Mouse (Mus musculus): ENCODE results near the gene Tm4sf20.

The Tm4sf20 gene

DNA sequence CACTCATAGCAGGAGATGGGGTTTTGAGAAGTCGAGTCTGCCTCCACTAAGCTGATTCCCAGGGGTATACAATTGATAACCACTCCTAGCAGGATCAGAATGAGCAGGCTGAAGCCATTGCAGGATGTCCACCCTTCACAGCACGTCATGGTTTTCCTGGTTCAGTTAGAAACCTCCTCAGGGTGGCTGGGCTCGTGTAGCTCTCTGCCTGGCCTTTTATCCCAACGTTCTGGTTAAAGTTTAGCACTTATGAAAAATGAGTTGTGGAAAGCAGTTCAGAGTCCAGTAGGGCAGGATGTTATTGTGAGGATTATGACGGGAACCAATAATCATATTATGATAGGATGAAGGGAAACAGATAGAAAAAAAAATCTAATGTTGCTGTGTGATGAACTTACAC, at the start of gene Tm4sf20:
Gene Tm4sf20 (minus strand): TSS at position 193 of the 400 bp plus-strand sequence.
- no peak for DNase-seq

GRCm38 (mm10) chr1:82815941-82816716, 47.9 kb upstream of the Tm4sf20 start:
- peak in 1 of 2 experiments; percentile 12 for DNase-seq

DNA sequence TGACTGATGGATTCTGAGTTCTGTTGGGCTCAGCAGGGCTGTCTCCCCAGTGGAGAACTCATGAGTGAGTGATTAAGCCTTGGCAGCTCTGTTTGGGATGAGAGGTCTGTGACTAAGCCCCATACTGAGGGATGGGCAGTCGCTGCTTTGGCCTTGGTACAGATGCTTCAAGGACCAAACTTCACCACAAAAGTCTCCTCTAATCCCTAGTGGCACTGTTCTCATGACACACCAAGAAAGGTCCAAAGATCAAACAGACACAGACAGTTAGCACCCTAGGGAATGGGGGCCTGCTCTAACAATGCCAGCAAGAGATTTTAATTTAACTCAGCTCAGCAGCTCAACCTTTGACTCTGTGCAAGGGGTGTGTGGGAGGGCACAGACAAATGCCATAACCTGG, 43.5 kb upstream of the Tm4sf20 start:
- peak in 1 of 2 experiments; percentile 14 for DNase-seq

GRCm38 (mm10) chr1:82808564-82808963, 40.3 kb upstream of the Tm4sf20 start:
- no peak for DNase-seq

DNA sequence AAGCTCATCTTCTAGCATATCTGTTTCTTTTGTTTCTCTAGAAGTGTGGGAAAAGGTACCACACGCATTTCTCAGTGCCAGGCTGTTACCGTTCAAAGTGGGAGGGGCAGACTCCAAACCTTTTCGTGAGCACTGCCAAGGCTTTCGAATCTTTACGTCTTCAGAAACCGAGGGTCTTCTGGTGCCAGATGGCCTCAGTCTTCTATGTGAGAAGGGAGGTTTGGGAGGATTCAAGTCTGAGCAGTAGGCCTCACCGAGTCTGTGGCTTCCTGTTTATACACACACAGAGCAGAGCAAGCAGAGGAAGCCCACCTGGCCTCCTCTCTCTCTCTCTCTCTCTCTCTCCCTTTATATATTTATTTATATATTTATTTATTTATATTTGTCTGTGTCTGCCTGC, 38.9 kb upstream of the Tm4sf20 start:
- no peak for DNase-seq

DNA sequence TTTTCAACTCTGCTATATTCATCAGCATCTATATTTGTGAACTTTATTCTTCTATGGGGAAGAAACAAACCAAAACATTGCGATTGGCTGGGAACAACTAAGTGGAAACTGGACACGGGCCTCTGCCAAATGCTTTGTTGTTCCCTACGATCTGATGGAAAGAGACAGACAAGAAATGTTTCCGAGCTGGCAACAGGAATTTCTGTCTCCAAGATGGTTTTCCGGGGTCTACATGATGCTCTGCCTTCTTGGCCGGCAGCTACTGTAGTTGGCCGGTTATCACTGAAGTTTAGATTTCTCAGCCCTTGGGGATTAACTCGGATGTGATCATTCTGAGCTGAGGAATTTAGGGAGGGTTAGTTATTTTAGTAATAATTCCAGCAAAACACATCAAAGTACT, 38.1 kb upstream of the Tm4sf20 start:
- DNase-seq, result peak; percentile 43 to 44

GRCm38 (mm10) chr1:82804059-82804458, 35.8 kb upstream of the Tm4sf20 start:
- no peak for DNase-seq

GRCm38 (mm10) chr1:82803608-82804007, 35.3 kb upstream of the Tm4sf20 start:
- peak in 1 of 2 experiments; percentile 30 for DNase-seq

GRCm38 (mm10) chr1:82801105-82801783, 33.0 kb upstream of the Tm4sf20 start:
- no peak for DNase-seq

- DNase-seq, result no peak
These were observed 30.7 kb upstream of the Tm4sf20 start for GRCm38 (mm10) chr1:82798922-82799321.

- DNase-seq, result peak in 1 of 2 experiments; percentile 38
These were observed 30.0 kb upstream of the Tm4sf20 start for GRCm38 (mm10) chr1:82798304-82798703.

DNA sequence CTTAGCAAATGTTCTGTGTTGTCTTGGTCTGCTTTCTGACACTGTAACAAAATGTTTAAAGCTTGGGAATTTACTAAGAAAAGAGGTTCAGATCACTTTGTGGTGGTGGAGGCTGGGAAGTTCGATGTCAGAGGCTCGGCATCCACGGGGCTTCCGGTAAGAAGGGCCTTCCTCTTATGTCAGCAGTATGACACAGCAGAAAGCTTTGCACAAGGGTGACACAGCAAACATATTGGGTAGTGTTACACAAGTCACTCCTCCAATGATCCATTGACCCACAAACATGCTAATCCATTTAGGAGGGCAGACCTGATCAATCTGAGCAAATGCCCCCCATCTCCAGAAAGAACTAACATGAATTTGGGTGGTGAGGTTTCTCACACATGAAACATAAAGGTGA, 28.8 kb upstream of the Tm4sf20 start:
- no peak for DNase-seq

DNA sequence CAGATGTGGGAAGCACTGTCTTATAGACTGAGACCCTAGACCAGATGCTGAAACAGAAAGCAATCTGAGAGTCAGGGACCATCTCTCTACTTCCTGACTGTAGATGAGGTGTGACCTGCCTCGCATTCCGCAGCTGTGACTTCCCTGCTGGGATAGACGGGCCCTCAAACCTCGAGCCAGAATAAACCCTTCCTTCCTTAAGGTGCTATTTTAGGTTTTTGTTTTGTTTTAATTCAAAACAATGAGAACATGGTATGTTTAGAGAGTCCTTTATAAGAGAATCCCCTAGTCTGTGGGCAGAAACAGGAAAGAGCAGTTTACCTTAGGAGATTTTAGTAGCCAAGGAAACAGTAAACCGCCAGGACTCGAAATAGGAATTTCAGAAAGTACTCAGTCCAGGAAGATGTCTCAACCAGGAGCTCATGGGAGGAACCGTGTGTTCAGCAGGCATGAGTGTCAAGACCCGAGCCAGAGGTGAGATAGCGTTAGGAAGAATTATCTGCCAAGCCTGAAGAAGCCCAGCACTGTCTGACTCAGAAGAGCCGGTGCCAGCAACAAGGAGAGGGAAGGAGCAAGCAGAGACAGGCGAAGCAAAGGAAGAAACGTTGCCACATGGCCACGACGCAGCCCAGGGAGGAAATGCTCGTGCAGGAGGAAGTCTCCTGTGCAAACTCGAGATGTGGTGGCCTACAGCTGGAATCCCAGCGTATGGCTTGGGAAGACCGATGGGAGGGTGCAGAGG, 27.6 kb upstream of the Tm4sf20 start:
- no peak for DNase-seq

GRCm38 (mm10) chr1:82795211-82795610, 26.9 kb upstream of the Tm4sf20 start:
- DNase-seq, result no peak

DNA sequence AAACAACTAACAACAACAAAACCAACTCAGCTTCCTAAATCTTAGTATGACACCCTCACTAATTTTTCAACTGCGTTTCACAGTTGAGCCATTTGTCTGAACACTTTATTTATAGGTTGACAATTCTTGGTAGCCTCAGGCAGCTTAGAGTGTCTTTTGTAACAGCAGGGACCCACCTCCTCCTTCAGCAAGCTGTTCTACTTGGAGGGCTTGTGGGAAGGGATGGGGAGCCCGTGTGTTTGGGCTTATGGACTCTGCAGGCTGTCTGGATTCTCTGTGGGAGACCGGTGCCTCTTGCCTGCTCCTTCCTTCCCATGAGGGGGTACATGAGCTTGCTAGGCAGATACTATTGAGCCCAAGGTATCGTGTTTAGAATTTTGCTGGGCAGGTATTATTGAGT, 25.7 kb upstream of the Tm4sf20 start:
- DNase-seq, result no peak

DNA sequence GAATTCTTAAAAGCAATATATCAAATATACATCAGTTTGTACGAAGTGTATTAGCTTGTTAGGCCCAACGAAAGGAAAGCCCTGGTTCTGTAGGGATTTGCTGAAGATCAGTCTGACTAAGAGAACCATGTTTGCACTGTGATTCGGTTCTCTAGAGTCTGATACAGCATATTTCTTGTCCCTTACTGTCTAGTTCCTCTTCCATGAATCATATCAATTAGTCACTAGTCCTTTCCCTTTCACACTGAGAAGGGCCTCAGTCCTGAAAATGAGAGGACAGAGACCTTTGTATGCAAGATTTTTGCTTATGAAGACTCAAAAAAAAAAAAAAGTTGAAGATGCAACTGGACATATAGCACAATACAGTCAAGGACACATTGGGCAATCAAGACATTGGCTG, 24.8 kb upstream of the Tm4sf20 start:
- DNase-seq, result no peak

DNA sequence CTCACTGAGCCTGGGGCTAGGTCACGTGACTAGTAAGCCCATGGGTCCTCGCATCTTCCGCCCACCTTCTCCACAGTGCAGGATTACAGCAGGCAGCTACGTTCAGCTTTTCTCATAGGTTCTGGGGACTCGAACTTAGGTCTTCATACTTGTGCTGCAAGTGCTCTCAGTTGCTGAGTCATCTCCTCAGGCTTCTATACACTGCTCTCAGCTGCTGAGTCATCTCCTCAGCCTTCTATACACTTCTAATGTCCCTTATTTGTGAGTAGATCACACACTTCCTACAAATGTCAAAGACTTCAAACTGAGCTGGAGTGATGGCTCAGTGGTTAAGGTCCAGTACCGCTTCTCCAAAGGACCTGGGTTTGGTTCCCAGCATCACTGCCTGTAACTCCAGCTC, 24.0 kb upstream of the Tm4sf20 start:
- no peak for DNase-seq

DNA sequence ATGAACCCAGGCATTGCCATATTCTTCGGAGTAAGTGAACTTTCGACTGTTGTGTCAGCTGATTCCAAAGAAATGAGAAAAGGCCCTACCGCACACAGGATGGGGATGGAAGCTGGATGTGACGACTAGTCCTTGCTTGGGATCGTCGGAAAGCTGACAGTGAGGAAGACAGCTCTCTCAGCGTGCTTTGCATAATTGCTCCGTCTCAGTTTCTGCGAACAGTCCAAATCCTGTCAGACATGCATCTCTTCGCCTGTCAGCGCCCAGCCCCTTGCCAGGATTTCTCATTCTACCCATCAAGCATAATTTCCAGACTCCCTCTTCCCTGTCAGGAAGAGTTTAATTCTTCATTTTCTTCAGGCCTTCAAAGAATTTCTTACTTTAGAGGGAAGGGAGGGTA, 22.8 kb upstream of the Tm4sf20 start:
- DNase-seq, result no peak

DNA sequence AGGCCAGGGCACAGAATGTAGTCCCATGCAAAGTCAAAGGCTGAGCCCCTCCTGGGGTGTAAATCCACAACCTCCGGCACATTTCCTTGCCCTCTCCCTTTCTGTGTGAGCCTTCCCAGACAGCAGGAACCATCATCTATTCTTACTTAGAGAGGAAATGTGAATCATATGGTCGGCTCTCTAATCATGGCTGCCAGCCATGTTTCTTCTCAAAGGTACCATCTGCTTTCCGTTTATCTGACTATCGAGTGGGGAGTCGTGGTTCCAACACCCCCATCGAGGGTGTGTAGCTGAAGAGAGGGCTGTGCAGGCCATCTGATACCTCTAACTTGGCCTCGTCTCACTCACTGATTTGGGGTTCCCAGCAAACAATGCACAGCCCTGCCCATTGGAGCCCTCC, 19.8 kb upstream of the Tm4sf20 start:
- no peak for DNase-seq

GRCm38 (mm10) chr1:82787414-82787813, 19.2 kb upstream of the Tm4sf20 start:
- DNase-seq, result peak; percentile 61 to 74

- DNase-seq, result no peak
These were observed 17.3 kb upstream of the Tm4sf20 start for GRCm38 (mm10) chr1:82785546-82785945.

DNA sequence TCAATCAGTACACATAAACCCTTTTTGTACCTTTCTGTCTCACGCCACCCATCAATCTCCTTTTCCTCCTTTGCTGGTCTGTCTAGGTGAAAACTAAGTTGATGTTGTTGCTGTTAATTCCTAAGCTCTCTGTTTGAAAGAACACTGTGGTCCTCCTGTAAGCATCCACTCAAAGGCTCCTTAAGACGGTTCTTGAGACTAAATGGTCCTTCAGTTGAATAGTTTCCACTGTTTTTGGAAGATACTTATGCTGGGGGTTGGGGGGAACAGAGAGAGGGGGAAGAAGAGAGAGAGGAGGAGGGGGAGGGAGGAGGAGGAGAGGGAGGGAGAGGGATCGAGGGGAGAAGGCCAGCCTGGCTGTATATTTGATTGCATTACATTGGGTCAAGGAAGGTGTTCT, 15.3 kb upstream of the Tm4sf20 start:
- DNase-seq, result no peak

- DNase-seq, result no peak
These were observed 11.2 kb upstream of the Tm4sf20 start for GRCm38 (mm10) chr1:82779388-82779966.
